Mouse (Mus musculus): ENCODE results near the gene H2-Ob. TPM values are rescaled to one million over a fixed set of nuclear protein-coding genes. Genes with fewer than 3 reads are reported as not detected.

H2-Ob gene
- polyA plus RNA-seq, 1 experiment from 2014 or later = 0.28 TPM

DNA sequence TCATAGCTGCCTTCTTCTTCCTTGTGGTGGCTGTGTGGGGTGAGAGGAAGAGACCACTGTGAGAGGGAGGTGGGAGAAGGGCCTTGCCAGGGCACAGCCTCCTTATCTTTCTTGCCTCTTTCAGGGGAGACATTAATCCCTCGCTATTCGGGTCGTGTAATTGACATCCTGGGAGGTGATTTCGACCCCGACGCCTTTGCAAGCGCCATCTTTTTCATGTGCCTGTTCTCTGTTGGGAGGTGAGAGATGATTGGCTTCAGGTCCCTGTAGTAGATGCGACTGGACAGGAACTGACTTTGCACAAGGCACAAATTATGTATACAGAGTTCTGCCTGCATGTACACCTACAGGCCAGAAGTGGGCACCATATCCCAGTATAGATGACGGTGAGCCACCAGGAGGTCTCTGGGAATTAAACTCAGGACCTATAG is 32.9 kb upstream of the H2-Ob start:
- Histone ChIP-seq H3K27me3 (replicated peaks; ENCODE audit: control insufficient read depth, insufficient read depth, low read length) (peaks cover 22% of the 10 kb centered on the region), H3K27ac (ENCODE audit: low read length) (no peak overlapping the region), H3K9me3 (ENCODE audit: control insufficient read depth, low read length) (no peaks in the 10 kb centered on the region), H3K4me3 (replicated peaks; ENCODE audit: low read length) (no peak overlapping the region), H3K36me3 (ENCODE audit: control insufficient read depth, insufficient read depth) (no peaks in the 10 kb centered on the region), H3K4me1 (replicated peaks; ENCODE audit: control insufficient read depth, insufficient read depth, low read length) (peaks cover 6% of the 10 kb centered on the region), H3K4me2 (ENCODE audit: low read length) (no peak overlapping the region), H3K9ac (replicated peaks; ENCODE audit: low read depth, low read length) (no peak overlapping the region)
- 14% methylated on average over 9 of the region's 9 CpGs for WGBS
- no peak for ATAC-seq

DNA sequence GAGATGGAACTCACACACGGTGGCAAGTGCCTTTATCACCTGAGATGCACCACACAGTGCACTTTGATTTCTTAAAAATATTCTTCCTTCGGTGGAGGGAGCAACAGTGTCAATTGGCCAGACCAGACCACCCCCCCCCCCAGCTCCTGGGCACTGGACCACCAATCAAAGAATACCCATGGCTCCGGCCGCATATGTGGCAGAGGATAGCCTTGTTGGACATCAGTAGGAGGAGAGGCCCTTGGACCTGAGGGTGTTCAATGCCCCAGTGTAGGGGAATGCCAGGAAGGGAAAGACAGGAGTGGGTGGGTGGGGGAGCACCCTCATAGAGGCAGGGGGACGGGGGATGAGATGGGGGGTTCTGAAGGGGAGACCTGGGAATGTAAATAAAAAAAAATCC is 32.0 kb upstream of the H2-Ob start:
- H3K4me2 ChIP-seq (ENCODE audit: low read length) = no peak overlapping the region
- WGBS = 80% methylated on average over 5 of the region's 5 CpGs
- ATAC-seq = no peak

DNA sequence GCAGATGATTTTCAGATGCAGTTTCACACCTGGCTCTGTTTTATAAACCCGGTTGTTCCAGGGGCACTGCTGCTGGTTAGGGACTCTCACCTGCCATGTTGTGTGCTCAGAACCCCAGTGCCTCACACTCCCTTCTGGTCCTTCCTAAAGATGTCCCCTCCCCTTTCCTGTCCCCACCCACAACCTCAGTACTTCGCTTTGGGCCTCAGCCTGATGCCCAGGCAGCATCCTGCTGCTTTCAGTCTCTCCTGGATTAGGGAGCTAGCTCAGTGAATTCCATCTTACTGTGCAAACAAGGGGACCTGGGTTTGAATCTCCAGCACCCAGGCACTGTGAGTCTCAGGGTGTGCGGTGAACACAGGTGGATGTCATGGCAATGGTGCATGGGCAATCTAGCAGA is 31.2 kb upstream of the H2-Ob start:
- Histone ChIP-seq H3K36me3 (ENCODE audit: control insufficient read depth, insufficient read depth) (no peaks in the 10 kb centered on the region), H3K27ac (ENCODE audit: low read length) (no peak overlapping the region), H3K9ac (replicated peaks; ENCODE audit: low read depth, low read length) (no peak overlapping the region), H3K27me3 (replicated peaks; ENCODE audit: control insufficient read depth, insufficient read depth, low read length) (peaks cover 34% of the 10 kb centered on the region), H3K9me3 (ENCODE audit: control insufficient read depth, low read length) (no peaks in the 10 kb centered on the region), H3K4me3 (replicated peaks; ENCODE audit: low read length) (no peak overlapping the region), H3K4me2 (ENCODE audit: low read length) (no peak overlapping the region), H3K4me1 (replicated peaks; ENCODE audit: control insufficient read depth, insufficient read depth, low read length) (peaks cover 11% of the 10 kb centered on the region)
- ATAC-seq = no peak
- 62% methylated on average over 3 of the region's 3 CpGs for WGBS

More for the DNA sequence above, 32.0 kb upstream of the H2-Ob start:
- H3K27me3 ChIP-seq (replicated peaks; ENCODE audit: control insufficient read depth, insufficient read depth, low read length) = peaks cover 29% of the 10 kb centered on the region
- no peak overlapping the region for H3K4me3 ChIP-seq (replicated peaks; ENCODE audit: low read length)
- no peak overlapping the region for H3K9ac ChIP-seq (replicated peaks; ENCODE audit: low read depth, low read length)
- no peaks in the 10 kb centered on the region for H3K9me3 ChIP-seq (ENCODE audit: control insufficient read depth, low read length)
- no peak overlapping the region for H3K27ac ChIP-seq (ENCODE audit: low read length)
- no peaks in the 10 kb centered on the region for H3K36me3 ChIP-seq (ENCODE audit: control insufficient read depth, insufficient read depth)
- peaks cover 9% of the 10 kb centered on the region for H3K4me1 ChIP-seq (replicated peaks; ENCODE audit: control insufficient read depth, insufficient read depth, low read length)

DNA sequence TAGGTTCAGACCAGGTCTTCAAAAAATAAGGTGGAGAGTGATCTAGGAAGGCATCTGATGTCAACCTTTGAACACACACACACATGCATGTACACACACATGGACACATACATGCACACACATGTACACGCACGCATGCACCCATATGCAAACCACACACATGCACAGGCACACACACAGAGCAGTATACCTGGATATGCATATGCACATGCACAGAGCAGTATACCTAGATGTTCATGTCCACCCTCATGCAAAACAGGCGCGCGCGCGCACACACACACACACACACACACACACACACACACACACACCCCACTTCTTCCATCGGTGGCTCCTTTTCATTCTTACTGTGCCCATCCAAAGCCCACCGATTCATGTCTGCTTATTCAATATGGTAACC is 30.8 kb upstream of the H2-Ob start:
- Histone ChIP-seq H3K9ac (replicated peaks; ENCODE audit: low read depth, low read length) (no peak overlapping the region), H3K27ac (ENCODE audit: low read length) (no peak overlapping the region), H3K4me2 (ENCODE audit: low read length) (no peak overlapping the region), H3K27me3 (replicated peaks; ENCODE audit: control insufficient read depth, insufficient read depth, low read length) (peaks cover 36% of the 10 kb centered on the region), H3K4me3 (replicated peaks; ENCODE audit: low read length) (no peak overlapping the region), H3K4me1 (replicated peaks; ENCODE audit: control insufficient read depth, insufficient read depth, low read length) (peaks cover 11% of the 10 kb centered on the region), H3K9me3 (ENCODE audit: control insufficient read depth, low read length) (no peaks in the 10 kb centered on the region), H3K36me3 (ENCODE audit: control insufficient read depth, insufficient read depth) (no peaks in the 10 kb centered on the region)
- ATAC-seq = no peak
- WGBS = 95% methylated on average over 9 of the region's 9 CpGs

DNA sequence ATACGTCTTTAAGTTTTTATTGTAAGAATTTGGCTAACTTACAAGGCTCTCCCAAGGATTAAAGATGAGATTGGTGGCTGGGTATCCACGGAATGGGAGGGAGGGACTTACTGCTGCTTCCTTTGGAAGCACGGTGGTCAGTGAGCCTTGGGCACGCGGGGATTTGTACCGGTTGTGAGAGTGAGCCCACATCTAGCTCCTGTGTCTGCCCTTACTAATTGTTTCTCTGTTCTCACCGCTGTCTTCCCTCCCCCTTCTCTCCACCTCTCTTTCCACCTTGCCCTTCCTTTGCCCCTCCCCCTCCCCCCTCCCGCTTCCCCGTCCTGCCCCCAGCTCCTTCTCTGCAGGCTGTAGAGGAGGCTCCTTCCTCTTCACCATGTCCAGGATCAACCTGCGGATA is 30.3 kb upstream of the H2-Ob start:
- H3K9ac ChIP-seq (replicated peaks; ENCODE audit: low read depth, low read length) = no peak overlapping the region
- no peak overlapping the region for H3K4me2 ChIP-seq (ENCODE audit: low read length)
- no peak for ATAC-seq
- 26% methylated on average over 10 of the region's 10 CpGs for WGBS
- no peaks in the 10 kb centered on the region for H3K36me3 ChIP-seq (ENCODE audit: control insufficient read depth, insufficient read depth)
- H3K27me3 ChIP-seq (replicated peaks; ENCODE audit: control insufficient read depth, insufficient read depth, low read length) = peaks cover 38% of the 10 kb centered on the region
- H3K27ac ChIP-seq (ENCODE audit: low read length) = no peak overlapping the region
- H3K9me3 ChIP-seq (ENCODE audit: control insufficient read depth, low read length) = no peaks in the 10 kb centered on the region
- H3K4me3 ChIP-seq (replicated peaks; ENCODE audit: low read length) = no peak overlapping the region
- peaks cover 11% of the 10 kb centered on the region for H3K4me1 ChIP-seq (replicated peaks; ENCODE audit: control insufficient read depth, insufficient read depth, low read length)

DNA sequence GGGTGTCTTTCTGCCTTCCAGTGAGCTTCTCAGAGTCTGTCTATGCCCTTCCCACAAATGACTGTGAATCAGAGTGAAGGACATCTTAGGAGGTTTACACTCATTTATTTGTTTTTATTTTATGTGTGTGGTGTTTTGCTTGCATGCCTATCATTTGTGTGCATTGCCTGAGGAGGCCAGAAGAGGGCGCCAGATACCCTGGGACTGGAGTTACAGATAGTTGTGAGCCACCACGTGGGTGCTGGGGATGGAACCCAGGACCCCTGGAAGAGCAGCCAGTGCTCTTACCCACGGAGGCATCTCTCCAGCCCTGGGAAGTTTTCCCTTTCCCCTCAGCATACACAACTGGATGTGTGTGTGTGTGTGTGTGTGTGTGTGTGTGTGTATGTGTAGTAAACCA is 29.0 kb upstream of the H2-Ob start:
- H3K36me3 ChIP-seq (ENCODE audit: control insufficient read depth, insufficient read depth) = no peaks in the 10 kb centered on the region
- H3K9me3 ChIP-seq (ENCODE audit: control insufficient read depth, low read length) = no peaks in the 10 kb centered on the region
- WGBS = 42% methylated on average over 3 of the region's 3 CpGs
- H3K4me2 ChIP-seq (ENCODE audit: low read length) = no peak overlapping the region
- peaks cover 44% of the 10 kb centered on the region for H3K27me3 ChIP-seq (replicated peaks; ENCODE audit: control insufficient read depth, insufficient read depth, low read length)
- H3K4me3 ChIP-seq (replicated peaks; ENCODE audit: low read length) = no peak overlapping the region
- no peak for ATAC-seq
- no peak overlapping the region for H3K9ac ChIP-seq (replicated peaks; ENCODE audit: low read depth, low read length)
- peaks cover 10% of the 10 kb centered on the region for H3K4me1 ChIP-seq (replicated peaks; ENCODE audit: control insufficient read depth, insufficient read depth, low read length)
- no peak overlapping the region for H3K27ac ChIP-seq (ENCODE audit: low read length)

DNA sequence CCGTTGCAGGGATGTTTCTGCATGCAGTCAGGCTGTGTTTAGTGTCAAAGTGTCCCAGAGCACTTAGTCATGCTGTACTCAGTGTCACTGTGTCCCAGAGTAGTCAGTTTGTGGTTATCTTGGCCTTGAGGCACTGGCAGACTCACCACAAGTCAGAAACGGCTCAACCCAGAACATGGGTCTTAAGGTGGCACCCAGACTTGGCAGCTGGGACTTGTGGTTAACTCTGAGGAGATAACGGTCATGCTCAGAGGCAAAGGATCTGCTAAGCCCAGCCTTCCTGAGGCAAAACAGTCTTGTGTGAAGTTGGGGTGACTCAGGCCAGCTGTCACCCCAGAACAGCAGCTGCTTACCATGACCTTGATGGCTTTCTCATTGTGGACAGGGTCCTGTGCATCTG is 28.1 kb upstream of the H2-Ob start:
- Histone ChIP-seq H3K36me3 (ENCODE audit: control insufficient read depth, insufficient read depth) (no peaks in the 10 kb centered on the region), H3K4me2 (ENCODE audit: low read length) (no peak overlapping the region), H3K27ac (ENCODE audit: low read length) (no peak overlapping the region), H3K9ac (replicated peaks; ENCODE audit: low read depth, low read length) (no peak overlapping the region), H3K9me3 (ENCODE audit: control insufficient read depth, low read length) (no peaks in the 10 kb centered on the region), H3K4me1 (replicated peaks; ENCODE audit: control insufficient read depth, insufficient read depth, low read length) (peaks cover 5% of the 10 kb centered on the region; the same call in 1 of the 2 replicates), H3K27me3 (replicated peaks; ENCODE audit: control insufficient read depth, insufficient read depth, low read length) (peaks cover 39% of the 10 kb centered on the region), H3K4me3 (replicated peaks; ENCODE audit: low read length) (no peak overlapping the region)
- WGBS = 78% methylated on average over 3 of the region's 3 CpGs
- no peak for ATAC-seq

DNA sequence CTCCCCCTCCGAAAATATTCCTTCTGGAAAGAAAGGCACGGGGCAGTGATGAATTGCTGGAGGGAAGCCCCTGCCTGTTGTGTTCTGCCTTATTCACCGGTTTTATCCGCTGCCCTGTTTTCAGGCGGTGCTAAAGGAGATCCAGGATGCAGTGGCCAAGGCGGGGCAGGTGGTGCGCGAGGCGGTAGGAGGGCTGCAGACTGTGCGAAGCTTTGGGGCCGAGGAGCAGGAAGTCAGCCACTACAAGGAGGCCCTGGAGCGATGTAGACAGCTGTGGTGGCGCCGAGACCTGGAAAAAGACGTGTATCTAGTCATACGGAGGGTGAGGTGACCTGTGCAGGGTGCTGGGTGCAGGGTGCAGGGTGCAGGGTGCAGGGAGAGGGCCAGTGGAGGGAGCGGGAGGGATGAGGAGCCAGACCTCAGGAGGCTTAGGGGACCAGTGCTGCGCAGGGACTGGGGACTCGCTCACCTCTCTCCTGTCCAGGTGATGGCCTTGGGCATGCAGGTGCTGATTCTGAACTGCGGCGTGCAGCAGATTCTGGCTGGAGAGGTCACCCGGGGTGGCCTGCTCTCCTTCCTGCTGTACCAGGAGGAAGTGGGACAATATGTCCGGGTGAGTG is 26.8 kb upstream of the H2-Ob start:
- Histone ChIP-seq H3K27me3 (replicated peaks; ENCODE audit: control insufficient read depth, insufficient read depth, low read length) (peaks cover 30% of the 10 kb centered on the region), H3K36me3 (ENCODE audit: control insufficient read depth, insufficient read depth) (no peaks in the 10 kb centered on the region), H3K4me1 (replicated peaks; ENCODE audit: control insufficient read depth, insufficient read depth, low read length) (peaks cover 5% of the 10 kb centered on the region; the same call in 1 of the 2 replicates), H3K4me3 (replicated peaks; ENCODE audit: low read length) (no peak overlapping the region), H3K4me2 (ENCODE audit: low read length) (no peak overlapping the region), H3K9ac (replicated peaks; ENCODE audit: low read depth, low read length) (no peak overlapping the region), H3K9me3 (ENCODE audit: control insufficient read depth, low read length) (no peaks in the 10 kb centered on the region), H3K27ac (ENCODE audit: low read length) (no peak overlapping the region)
- WGBS = 14% methylated on average over 22 of the region's 23 CpGs
- no peak for ATAC-seq

DNA sequence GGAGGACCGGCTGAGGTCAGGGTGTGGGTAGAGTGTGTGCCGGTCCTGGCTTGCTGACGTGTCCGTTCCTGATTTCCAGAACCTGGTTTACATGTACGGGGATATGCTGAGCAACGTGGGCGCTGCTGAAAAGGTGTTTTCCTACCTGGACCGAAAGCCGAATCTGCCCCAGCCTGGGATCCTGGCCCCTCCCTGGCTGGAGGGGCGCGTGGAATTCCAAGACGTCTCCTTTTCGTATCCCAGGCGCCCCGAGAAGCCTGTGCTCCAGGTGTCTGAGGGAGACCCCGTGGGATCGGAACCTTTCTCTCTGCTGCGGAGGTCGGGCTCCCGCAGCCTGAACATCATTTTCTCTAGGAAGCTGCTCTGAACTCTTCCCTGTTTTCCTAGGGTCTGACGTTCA is 24.8 kb upstream of the H2-Ob start:
- H3K36me3 ChIP-seq (ENCODE audit: control insufficient read depth, insufficient read depth) = no peaks in the 10 kb centered on the region
- peaks cover 5% of the 10 kb centered on the region; the same call in 1 of the 2 replicates for H3K4me1 ChIP-seq (replicated peaks; ENCODE audit: control insufficient read depth, insufficient read depth, low read length)
- 36% methylated on average over 21 of the region's 21 CpGs for WGBS
- no peak overlapping the region for H3K27ac ChIP-seq (ENCODE audit: low read length)
- H3K9me3 ChIP-seq (ENCODE audit: control insufficient read depth, low read length) = no peaks in the 10 kb centered on the region
- no peak overlapping the region for H3K4me3 ChIP-seq (replicated peaks; ENCODE audit: low read length)
- no peak overlapping the region for H3K9ac ChIP-seq (replicated peaks; ENCODE audit: low read depth, low read length)
- peaks cover 30% of the 10 kb centered on the region for H3K27me3 ChIP-seq (replicated peaks; ENCODE audit: control insufficient read depth, insufficient read depth, low read length)
- H3K4me2 ChIP-seq (ENCODE audit: low read length) = no peak overlapping the region
- no peak for ATAC-seq

DNA sequence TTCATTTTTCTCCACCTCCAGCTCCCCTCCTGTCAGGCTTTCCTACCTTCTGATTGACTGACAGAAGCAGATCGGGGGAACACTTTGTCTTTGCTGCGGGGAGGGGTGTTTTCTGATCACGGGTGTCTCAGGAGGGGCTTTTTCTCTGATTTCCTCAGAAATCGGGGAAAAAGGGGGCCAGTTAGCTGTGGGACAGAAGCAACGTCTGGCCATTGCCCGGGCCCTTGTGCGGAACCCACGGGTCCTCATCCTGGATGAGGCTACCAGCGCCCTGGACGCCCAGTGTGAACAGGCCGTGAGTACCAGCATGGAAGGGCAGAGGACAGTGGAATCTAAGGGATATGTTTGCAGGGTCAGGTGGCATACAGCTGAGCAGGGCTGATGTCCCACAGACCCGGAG is 23.5 kb upstream of the H2-Ob start:
- peaks cover 5% of the 10 kb centered on the region; the same call in 1 of the 2 replicates for H3K4me1 ChIP-seq (replicated peaks; ENCODE audit: control insufficient read depth, insufficient read depth, low read length)
- H3K36me3 ChIP-seq (ENCODE audit: control insufficient read depth, insufficient read depth) = no peaks in the 10 kb centered on the region
- no peak overlapping the region for H3K27ac ChIP-seq (ENCODE audit: low read length)
- no peak overlapping the region for H3K9ac ChIP-seq (replicated peaks; ENCODE audit: low read depth, low read length)
- no peak overlapping the region for H3K4me2 ChIP-seq (ENCODE audit: low read length)
- H3K4me3 ChIP-seq (replicated peaks; ENCODE audit: low read length) = no peak overlapping the region
- no peaks in the 10 kb centered on the region for H3K9me3 ChIP-seq (ENCODE audit: control insufficient read depth, low read length)
- H3K27me3 ChIP-seq (replicated peaks; ENCODE audit: control insufficient read depth, insufficient read depth, low read length) = peaks cover 30% of the 10 kb centered on the region
- no peak for ATAC-seq
- WGBS = 84% methylated on average over 12 of the region's 12 CpGs
